Mouse (Mus musculus): ENCODE data around the gene Sycp3. TPM values are rescaled to one million over a fixed set of nuclear protein-coding genes. Genes with fewer than 3 reads are reported as not detected.
"Not testable (repeated sequence)": the region's sequence is repeated elsewhere in the genome, so short reads cannot be mapped to it uniquely, and the experiment has no call there.

Sycp3 gene
- total RNA-seq, 2 experiments from 2014 or later, result 0.40 TPM; not detected in 1

DNA sequence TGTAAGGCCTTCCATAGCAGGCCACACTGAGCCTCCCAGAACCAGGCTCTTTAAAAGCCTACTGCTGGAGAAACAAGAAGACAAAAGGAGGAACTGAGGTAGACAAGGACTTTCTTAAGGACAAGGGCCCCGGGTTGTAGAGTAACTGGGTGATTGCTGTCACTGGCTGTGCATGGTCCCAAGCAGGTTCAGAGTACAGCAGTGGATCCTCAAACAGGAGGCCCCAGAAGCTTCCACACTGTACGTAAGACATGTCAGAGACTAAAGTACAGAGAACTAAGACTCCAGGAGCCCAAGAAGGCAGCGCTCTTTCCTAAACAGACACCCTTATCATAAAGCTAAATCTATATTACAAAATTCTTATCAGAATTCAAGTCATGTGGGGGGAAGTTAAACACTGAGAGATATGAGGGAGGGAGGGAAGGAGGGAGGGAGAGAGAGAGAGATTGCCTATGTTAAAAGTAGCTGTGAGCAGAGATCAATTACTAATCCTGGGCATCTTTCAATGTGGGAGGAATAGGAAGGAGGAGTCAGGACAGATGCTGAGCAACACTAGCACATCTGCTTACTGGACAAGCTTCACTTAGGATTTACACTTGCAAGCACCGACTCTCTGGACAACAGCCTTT lies 35.7 kb downstream of the Sycp3 start:
- intact Hi-C loops (cut with DNase I), result no loop called here
- DNase-seq (ENCODE audit: low spot score in 2 of 2), result no peak

DNA sequence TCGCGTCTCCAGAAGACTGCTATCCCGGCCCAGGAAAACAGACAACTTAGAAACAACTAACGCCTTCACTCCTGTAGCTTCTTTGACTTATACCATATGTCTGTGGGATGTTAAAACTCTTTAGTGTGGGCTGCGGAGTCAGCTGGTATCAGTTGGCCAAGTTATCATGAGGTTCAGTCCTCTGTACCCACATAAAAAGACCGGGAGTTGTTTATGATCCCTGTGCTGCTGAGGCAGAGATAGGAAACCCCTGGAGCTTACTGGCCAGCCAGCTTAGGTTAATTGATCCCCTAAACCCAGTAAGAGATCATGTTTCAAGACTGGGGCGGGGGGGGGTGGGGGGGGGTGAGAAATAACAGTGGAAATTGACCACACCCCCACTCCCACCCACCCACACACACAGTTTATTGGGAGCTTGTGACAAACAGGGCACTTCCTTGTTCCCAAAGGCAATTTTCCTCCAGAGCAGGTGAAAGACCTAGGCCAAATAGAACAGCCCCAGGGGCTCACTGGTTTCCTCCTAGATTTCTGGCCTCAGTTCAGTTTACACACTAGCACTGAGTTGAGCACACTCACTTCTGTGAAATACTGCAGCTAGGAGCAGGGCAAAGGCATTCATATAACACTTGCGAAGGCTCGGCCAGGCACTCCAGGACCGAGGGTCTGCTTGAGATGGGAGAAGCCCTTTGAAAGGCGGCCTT lies 37.6 kb downstream of the Sycp3 start:
- intact Hi-C loops (cut with DNase I), result no loop called here
- no peak for DNase-seq (ENCODE audit: low spot score in 2 of 2)

DNA sequence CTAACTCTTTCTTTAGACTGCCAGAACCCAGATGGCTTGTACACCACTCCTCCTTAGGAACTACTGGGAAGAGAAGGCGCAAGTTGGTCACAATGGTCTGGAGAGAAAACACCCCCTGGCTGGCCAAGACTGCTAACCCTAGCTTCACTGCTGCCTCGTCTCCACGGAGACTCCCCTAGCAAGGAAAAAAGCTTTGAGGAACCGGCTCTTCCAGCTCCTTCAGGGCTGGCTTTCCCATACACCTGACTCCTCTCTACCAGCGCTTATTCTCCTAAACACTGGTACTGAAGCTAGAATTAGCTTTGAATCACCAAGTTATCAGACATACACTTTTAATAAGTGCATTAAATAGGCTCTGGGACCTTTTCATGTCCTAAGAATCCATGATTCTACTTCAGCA lies 40.6 kb downstream of the Sycp3 start:
- intact Hi-C loops (cut with DNase I), result no loop called here

DNA sequence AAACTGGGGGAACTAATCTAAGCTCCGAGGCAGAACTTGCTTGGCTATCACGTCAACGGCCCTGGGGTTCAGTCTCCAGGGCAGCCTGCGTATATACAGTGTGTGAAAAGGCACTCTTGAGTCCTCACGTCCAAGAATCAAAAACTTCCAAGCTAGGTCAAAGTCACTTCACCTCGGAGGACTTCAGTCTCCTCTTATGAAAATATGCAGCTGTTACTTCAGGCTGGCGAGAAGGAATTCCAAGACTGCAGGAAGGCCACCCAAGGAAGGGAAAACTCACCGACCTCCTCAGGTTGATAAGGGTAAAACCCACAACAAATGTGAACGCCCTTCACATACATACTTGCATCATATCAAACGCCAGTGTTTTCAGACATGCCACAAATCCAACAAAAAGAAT lies 42.0 kb downstream of the Sycp3 start:
- no peak for DNase-seq (ENCODE audit: low spot score in 2 of 2)
- intact Hi-C loops (cut with DNase I), result no loop called here

More for the DNA sequence above, 40.6 kb downstream of the Sycp3 start:
- no peak for DNase-seq (ENCODE audit: low spot score in 2 of 2)

DNA sequence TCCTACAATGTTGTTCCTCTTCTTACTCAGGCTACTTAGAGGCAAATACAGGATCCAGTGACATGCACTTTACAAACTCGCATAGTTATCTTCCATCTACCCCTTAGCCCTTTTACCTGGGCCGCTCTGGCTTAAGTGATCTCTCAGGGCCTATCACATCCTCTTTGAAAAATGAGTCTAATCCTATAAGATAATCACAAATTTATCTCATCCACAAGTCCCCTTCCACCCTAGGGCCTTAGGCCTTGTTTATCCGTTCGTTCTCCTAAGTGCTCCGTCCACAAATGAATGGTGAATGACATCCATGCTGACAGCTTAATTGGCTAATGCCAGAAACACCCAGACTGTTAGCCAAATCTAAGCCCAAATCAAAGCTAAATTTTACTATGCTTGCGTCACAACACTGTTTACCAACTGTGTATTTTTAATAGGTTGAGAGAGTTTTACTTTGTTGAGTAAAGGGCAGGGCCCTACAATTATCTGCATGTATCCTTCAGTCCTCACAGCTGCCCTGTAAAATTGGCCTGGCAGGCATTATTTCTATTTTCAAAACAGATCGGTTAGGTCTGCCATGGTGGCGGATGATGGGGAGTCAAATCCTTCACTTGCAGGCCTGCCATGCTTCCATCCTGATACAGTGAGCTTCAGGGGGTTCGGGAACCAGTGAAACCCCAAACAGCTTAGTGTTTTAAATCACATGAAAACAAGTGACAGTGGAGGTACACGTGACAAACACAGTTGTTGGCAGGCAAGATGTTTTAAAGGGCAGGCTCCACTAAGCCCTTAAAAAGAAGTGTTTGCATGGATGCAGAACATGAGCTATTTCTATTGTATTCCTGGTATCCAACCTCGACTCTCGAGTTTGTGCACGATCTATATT lies 42.8 kb downstream of the Sycp3 start:
- intact Hi-C loops (cut with DNase I), result no loop called here
- peak in 1 of 2 experiments; percentile 54 for DNase-seq (ENCODE audit: low spot score in 2 of 2)

DNA sequence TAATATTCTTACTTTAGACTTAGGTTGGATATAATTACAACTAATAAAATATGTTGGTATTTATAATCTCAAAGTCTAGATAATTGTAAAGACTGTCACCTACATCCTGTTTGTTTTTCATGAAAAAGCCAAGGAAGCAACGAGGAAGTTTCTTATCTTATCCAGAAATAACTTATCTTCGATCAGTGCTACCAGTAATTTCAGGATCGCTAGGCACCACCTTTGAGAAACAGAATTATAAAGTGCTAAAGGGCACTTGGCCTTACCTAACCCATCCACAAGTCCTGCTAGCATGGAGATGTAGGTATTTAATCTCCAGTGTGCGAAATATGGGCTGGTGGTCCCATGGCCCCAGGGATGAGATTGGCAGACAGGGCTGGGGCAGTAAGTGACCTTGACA lies 43.5 kb downstream of the Sycp3 start:
- intact Hi-C loops (cut with DNase I), result no loop called here
- DNase-seq (ENCODE audit: low spot score in 2 of 2), result no peak

DNA sequence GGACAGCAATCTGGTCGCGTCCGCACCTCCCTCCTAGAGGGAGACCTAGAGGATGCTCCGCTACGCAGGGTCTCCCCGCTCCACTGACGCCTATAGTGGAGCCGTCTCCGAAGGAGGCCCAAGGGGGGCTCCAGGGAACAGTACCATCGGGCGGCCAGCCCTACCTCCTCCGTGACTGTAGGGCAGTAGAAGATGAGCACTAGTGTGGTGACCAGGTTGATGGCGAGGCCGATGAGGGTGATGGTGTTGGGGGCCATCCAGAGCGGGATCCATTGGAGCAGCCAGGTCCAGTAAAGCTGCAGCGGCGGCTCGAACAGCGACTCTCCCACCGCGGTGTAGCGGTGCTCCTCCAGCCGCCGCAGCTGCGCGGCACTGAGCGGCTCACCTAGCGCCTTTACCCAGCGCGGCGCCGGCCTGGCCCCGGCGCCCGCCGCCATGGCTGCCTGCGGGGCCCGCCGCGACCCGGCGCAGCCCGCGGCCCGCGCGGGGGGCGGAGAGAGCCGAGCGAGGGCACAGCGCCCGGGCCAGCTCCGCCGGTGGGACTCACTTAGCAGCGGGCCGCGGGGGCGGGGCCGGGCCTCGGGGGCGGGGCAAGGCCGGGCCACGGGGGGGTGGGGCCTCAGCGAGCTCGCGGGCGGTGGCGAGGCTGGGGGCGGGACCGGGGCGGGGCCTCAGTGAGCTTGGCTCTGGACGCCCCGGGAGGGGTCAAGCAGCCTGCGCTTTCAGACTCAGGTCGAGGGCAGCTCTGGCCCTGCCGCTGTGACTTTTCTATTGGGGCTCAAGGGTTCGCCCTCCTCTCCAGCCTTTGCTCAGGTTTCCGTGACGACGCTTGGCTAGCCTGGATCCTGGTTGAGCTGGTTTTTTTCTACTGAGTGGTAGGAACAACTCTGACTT lies 44.3 kb downstream of the Sycp3 start, which contains the start of gene Chpt1:
TSS of gene Chpt1 (minus strand) at position 653 of the 894 bp plus-strand sequence.
- peak; percentile 70 to 80 for DNase-seq (ENCODE audit: low spot score in 2 of 2)
- intact Hi-C loops (cut with DNase I), result no loop called here

DNA sequence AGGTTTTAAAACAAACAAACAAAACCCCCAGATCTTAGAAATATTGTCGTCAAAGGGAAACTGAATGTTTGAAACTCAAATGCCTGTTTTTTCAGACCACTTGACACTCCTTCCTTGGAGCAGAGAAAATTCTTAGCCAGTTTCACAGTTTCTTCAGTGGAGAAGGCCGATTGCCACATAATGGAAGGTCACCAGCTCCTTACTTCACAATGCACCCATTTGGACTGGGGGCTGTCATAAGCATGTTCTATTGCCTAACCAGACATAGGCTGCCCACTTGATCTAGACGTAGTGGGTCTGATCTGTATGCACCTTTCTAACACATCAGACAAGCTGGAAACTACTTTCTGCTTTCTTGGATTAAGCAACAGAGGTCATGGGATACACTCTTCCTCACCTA lies 45.1 kb downstream of the Sycp3 start:
- no peak for DNase-seq (ENCODE audit: low spot score in 2 of 2)
- intact Hi-C loops (cut with DNase I), result no loop called here

DNA sequence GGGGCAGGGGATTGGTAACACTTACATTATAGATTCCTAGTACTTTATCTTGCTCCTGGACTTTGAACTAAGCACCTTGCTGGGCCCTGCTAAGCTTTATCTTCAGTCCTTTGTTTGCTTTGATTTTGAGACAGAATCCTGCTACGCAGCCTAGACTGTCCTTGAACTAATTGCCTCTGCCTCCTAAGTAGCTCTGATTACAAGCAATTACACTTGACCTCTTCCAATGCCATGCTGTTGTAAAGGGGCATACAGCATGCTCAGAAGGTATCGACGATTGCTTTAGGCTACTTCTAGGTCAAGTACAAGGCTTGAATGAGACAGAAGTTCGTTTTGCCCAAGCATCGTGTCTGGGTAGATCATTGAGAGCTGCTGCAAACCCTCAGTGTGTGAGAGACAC lies 45.9 kb downstream of the Sycp3 start:
- intact Hi-C loops (cut with DNase I), result no loop called here
- DNase-seq (ENCODE audit: low spot score in 2 of 2), result no peak

DNA sequence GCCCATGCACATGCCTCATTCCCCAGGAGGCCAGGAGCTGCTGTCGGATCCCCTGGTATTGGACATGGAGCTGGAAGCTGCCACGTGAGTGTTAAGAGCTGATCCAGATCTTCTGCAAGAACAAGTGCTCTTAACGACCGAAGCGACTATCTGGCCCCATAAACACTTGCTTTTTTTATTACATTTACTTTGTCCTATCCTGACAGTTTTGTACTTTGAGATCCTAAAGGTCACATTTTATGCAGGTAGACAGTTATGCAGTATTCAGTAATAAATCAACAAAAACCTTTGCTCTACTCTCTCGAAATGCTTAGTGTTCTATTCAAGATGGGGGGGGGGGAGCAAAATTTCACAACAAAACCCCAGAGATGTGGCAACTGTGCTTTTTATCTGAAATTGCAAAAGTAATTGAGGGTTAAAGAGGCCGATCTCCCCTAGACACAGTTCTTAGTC lies 48.3 kb downstream of the Sycp3 start:
- intact Hi-C loops (cut with DNase I), result no loop called here
- DNase-seq (ENCODE audit: low spot score in 2 of 2), result no peak

DNA sequence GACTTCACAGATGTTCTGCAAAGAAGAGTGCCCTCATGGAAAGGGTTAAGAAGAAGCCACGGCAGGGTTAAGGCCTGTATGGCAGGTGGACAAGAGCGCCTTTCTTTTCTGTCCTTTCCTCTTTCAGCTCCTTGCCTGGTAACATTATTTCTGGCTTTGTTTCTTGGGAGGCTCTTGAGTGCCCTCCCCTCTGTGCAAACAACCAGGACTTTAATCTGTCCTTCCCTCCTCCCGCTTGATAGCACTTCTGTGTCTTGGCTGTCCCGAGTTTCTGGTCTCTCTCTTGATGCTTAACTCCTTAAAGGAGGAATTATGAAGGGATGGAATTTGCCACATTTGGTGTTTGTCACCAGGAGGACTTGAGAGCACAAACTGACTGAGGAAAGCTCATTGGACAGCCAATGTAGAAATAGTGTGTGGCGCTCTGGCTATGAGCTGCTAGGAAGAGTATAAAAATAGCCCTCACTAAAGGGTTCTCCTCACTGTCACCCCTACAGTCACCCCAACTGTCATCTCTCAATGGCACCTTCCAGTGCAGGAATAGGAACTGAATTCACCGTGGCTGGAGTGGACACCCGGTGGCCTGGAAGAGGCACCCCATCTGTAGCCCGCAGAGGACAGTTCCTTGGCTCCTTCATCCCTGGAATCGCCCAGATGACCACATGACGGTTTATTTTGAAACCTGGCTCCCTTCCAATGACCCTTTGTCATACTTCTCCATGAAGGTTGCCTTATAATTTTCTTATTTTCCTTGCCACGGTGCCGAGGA lies 51.3 kb downstream of the Sycp3 start:
- intact Hi-C loops (cut with DNase I), result no loop called here
- no peak for DNase-seq (ENCODE audit: low spot score in 2 of 2)

DNA sequence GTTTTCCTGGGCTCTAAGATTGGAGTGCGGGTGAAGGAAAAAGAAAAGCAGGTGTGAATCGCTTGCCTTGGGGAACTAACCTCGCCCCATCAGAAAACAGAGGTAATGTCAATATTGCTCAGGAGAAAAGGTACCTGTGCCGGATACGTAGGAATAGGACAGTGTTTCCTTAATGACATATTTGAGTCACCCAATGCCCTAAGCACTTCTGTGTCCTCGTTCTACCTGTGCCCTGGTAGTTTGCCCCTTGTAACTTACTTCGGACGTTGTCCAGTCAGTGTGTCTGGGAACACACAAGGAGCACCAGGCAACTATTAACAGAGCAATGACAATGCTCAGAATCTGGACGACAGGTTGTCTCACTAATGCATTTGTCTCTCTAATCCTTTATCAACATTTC lies 52.0 kb downstream of the Sycp3 start:
- intact Hi-C loops (cut with DNase I), result no loop called here
- no peak for DNase-seq (ENCODE audit: low spot score in 2 of 2)

DNA sequence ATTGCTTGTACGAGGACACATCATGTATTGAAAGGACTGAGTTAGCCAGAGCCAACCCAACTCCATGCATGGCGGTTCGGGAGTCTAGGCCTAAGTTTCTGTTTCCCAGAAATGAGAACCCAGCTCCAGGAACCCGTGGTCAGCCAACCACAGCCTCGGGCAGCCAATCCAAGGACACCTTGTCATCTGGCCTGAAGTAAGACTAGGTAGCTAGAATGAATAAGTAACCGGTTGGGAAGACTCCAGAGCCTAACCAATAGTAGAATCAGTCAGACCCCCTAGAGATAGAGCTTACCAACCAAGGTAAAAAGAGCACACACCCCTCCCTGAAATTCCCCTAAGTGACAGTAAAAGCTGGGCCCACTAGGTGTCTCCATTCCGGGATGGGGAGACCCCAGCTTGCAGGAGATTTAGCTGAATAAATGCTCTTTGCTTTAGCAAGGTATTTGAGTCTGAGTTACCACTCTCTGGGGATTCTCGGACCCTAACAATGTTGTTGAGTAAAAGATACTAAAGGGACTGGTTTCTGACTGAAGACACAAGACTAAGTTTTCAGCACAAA lies 54.3 kb downstream of the Sycp3 start:
- no peak for DNase-seq (ENCODE audit: low spot score in 2 of 2)
- intact Hi-C loops (cut with DNase I), result no loop called here

DNA sequence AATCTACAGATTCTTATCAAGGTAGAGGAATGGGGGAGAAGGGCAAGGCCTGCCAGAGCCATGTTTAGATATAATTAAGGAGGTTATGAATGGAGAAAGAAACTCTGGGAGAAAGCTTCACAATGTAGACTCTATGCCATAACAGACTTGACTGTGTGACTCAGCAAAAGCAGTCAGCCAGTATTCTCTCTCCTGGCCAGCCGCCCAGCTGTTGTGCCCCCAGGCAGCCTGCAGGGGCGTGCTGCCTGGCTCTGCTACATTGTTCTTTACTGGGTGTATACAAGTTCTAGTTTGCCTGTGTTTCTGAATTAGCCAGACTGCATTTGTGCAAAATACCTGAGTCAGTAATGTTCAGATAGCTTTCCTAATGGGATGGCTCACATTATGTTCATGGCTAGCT lies 55.1 kb downstream of the Sycp3 start:
- intact Hi-C loops (cut with DNase I), result no loop called here
- peak; percentile 53 to 81 for DNase-seq (ENCODE audit: low spot score in 2 of 2)

DNA sequence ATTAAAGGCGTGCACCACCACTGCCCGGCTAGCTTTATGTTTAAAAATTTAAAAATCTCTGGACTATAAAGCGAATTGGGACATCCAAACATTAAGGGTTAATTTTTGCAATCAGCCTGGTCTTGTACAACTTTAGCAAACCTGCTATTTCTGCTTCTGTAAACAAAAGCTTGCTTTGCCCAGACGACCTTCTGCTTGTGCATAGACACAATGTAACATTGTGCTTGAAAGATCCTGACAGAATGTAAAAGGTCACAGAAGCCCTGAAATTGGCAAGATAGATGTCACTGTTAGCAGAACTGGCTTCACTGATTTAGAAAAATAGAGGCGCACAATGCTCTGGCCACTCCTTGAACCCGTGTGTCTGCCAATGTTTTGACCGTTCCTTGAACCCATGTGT lies 55.7 kb downstream of the Sycp3 start:
- intact Hi-C loops (cut with DNase I); DNase-seq (ENCODE audit: low spot score in 2 of 2): not testable (repeated sequence)

DNA sequence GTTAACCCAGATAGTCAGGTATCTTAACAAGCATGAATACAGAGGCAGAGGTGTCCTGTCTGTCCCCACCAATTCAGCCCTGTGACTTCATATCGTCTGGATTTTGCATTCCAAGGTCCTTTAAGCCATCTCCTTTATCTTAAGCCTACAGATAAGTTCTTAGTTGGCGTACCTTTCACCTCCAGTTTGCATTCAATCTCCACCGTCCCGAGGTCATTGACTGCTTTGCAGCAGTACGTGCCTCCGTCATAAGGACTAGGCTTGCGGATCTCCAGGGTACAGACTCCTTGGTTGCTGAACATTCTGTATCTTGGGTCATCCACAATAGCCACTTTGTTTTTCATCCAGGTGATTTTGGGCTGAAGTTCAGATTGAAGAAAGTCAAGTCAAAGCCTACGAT lies 63.4 kb downstream of the Sycp3 start:
- DNase-seq (ENCODE audit: low spot score in 2 of 2), result no peak
- intact Hi-C loops (cut with DNase I), result no loop called here

Measured in left cerebral cortex, postnatal 14 days (tissue).